Mouse (Mus musculus) MEL (cell line): ENCODE data around the gene Pparg.

Experiments
- CTCF ChIP-seq, 3 experiments: IDR thresholded peaks in 2 of 3; conservative IDR thresholded peaks in 1 of 3; 2 replicates each; pipeline ENCODE4 v1.5.1; 2011 to 2012; ENCODE audit warnings: low read length in 3 of 3, low read depth in 2 of 3, mild to moderate bottlenecking in 2 of 3, improper control_type of control experiment in 1 of 3, inconsistent platforms in 1 of 3, mixed read lengths in 1 of 3, moderate library complexity in 1 of 3; ENCODE audit not compliant: control insufficient read depth in 1 of 3, insufficient read depth in 1 of 3, poor library complexity in 1 of 3, severe bottlenecking in 1 of 3
- E2F4 ChIP-seq: IDR thresholded peaks from 2 replicates; pipeline ENCODE4 v1.6.1; 2011; ENCODE audit warnings: low read depth, low read length, improper control_type of control experiment, borderline replicate concordance
- GATA1 ChIP-seq: IDR thresholded peaks from 2 replicates; pipeline ENCODE4 v1.6.1; 2011; ENCODE audit warnings: low read depth, low read length, improper control_type of control experiment
- POLR2A ChIP-seq, 2 experiments: IDR thresholded peaks; 2 replicates each; pipeline ENCODE4 v1.6.1; 2011 to 2012; ENCODE audit warnings: low read length in 2 of 2, mild to moderate bottlenecking in 2 of 2, control low read depth in 1 of 2, improper control_type of control experiment in 1 of 2, low read depth in 1 of 2, moderate library complexity in 1 of 2; ENCODE audit not compliant: control insufficient read depth in 1 of 2, insufficient read depth in 1 of 2, poor library complexity in 1 of 2
- USF2 ChIP-seq, 2 experiments: IDR thresholded peaks; 2 replicates each; pipeline ENCODE4 v1.6.1; 2011 to 2012; ENCODE audit warnings: improper control_type of control experiment in 2 of 2, low read length in 2 of 2, borderline replicate concordance in 1 of 2, inconsistent platforms in 1 of 2, low read depth in 1 of 2, mild to moderate bottlenecking in 1 of 2; ENCODE audit not compliant: insufficient read depth in 1 of 2

GRCm38 (mm10) chr6:115343096-115343495, 17.7 kb upstream of the Pparg start:
- no peak for TF ChIP-seq USF2 (IDR thresholded peaks at IDR 0.05; ENCODE audit: borderline replicate concordance in 1 of 2, insufficient read depth in 1 of 2, low read depth in 1 of 2, low read length in 2 of 2)
- TF ChIP-seq GATA1, result no peak
- TF ChIP-seq CTCF (IDR thresholded peaks at IDR 0.05 in 2 of 3, conservative IDR thresholded peaks at IDR 0.05 in 1 of 3; ENCODE audit: control insufficient read depth in 1 of 3, insufficient read depth in 1 of 3, low read depth in 2 of 3, low read length in 3 of 3, poor library complexity in 1 of 3, severe bottlenecking in 1 of 3), result no peak
- no peak for TF ChIP-seq POLR2A (IDR thresholded peaks at IDR 0.05; ENCODE audit: control insufficient read depth in 1 of 2, insufficient read depth in 1 of 2, low read depth in 1 of 2, low read length in 2 of 2, poor library complexity in 1 of 2)
- no peak for TF ChIP-seq E2F4
